Mouse (Mus musculus) midbrain, embryonic 14.5 days (tissue): ENCODE measurements around the gene Nrip3. TPM values are rescaled to one million over a fixed set of nuclear protein-coding genes. Genes with fewer than 3 reads are reported as not detected.
A peak's percentile ranks its signal among the peaks of the same experiment; 100 is the strongest.

ENCODE experiments used
- ATAC-seq: fragments of 200-750 bp; cut with Nextera tagmentation; 2 replicates; pipeline ENCODE4 v1.8.0; 2017; ENCODE audit warnings: moderate number of reproducible peaks, moderate library complexity; ENCODE audit not compliant: low FRiP score, low TSS enrichment
- DNase-seq: peaks from one replicate; pipeline ENCODE4 v3.0.0-alpha.2; 2015
- H3K27ac ChIP-seq: fragments of 300-500 bp; sonication (generic); replicated peaks from 2 replicates; pipeline ENCODE4 v1.5.1; 2014; ENCODE audit warnings: mild to moderate bottlenecking, low read depth, low read length, moderate library complexity
- H3K27me3 ChIP-seq: fragments of 300-500 bp; sonication (generic); 2 replicates; pipeline ENCODE4 v1.6.1; 2014; ENCODE audit warnings: low read length, control low read depth, mixed read lengths; ENCODE audit not compliant: control insufficient read depth, insufficient read depth
- H3K36me3 ChIP-seq: fragments of 300-500 bp; sonication (generic); 2 replicates; pipeline ENCODE4 v1.6.1; 2014; ENCODE audit warnings: low read length, control low read depth; ENCODE audit not compliant: control insufficient read depth, insufficient read depth
- H3K4me1 ChIP-seq: fragments of 300-500 bp; sonication (generic); 2 replicates; pipeline ENCODE4 v1.6.1; 2014; ENCODE audit warnings: mild to moderate bottlenecking, antibody characterized with exemption, low read length, control low read depth; ENCODE audit not compliant: control insufficient read depth, insufficient read depth
- H3K4me2 ChIP-seq: fragments of 300-500 bp; sonication (generic); 2 replicates; pipeline ENCODE4 v1.6.1; 2014; ENCODE audit warnings: mild to moderate bottlenecking, low read length, moderate library complexity
- H3K4me3 ChIP-seq: fragments of 300-500 bp; sonication (generic); replicated peaks from 2 replicates; pipeline ENCODE4 v1.5.1; 2014; ENCODE audit warnings: low read depth, low read length
- H3K9ac ChIP-seq: fragments of 300-500 bp; sonication (generic); replicated peaks from 2 replicates; pipeline ENCODE4 v1.6.1; 2014; ENCODE audit warnings: mild to moderate bottlenecking, low read length, moderate library complexity
- H3K9me3 ChIP-seq: fragments of 300-500 bp; sonication (generic); 2 replicates; pipeline ENCODE4 v1.6.1; 2016; ENCODE audit warnings: low read length, control low read depth, mixed read lengths; ENCODE audit not compliant: control insufficient read depth
- WGBS: fragments of 180-500 bp; shearing (Covaris S2); extraction: QIAGEN DNeasy Blood & Tissue Kit; methylation state at CpG from one replicate; pipeline ENCODE4 v1.1.7; 2014; 5-methylcytosine and 5-hydroxymethylcytosine counted together
- polyA plus RNA-seq: library from polyadenylated mRNA; unstranded; fragments of >200 nt; fragmentation: Nextera tagmentation; extraction: Ambion mirVana; gene quantifications from 2 replicates; pipeline ENCODE4 v1.2.1, GENCODE M21; 2014

Nrip3 gene
- polyA plus RNA-seq, 1 experiment from 2014 or later, result 5.3 TPM

GRCm38 (mm10) chr7:109723697-109724096 is 58.1 kb downstream of the Nrip3 start, which contains the start of gene BC051019:
TSS of gene BC051019 (minus strand) at chr7:109723850.
- ATAC-seq (no peak), DNase-seq (no peak)
- H3K9ac ChIP-seq, result no peak within 1 kb of the TSS
- 91% methylated on average over 5 of the region's 5 CpGs for WGBS
- no peaks in the 10 kb centered on the region for H3K4me1 ChIP-seq
- H3K4me3 ChIP-seq, result no peak within 1 kb of the TSS
- no peaks in the 10 kb centered on the region for H3K27me3 ChIP-seq
- no peak within 1 kb of the TSS for H3K27ac ChIP-seq
- H3K9me3 ChIP-seq, result no peaks in the 10 kb centered on the region
- H3K36me3 ChIP-seq, result no peaks in the 10 kb centered on the region
- no peak within 1 kb of the TSS for H3K4me2 ChIP-seq

- Histone ChIP-seq H3K9ac (no peak overlapping the region), H3K4me1 (no peaks in the 10 kb centered on the region), H3K9me3 (no peaks in the 10 kb centered on the region), H3K36me3 (no peaks in the 10 kb centered on the region), H3K27me3 (no peaks in the 10 kb centered on the region), H3K4me2 (no peak overlapping the region), H3K4me3 (no peak overlapping the region), H3K27ac (no peak overlapping the region)
- DNase-seq (no peak), ATAC-seq (no peak)
- 96% methylated on average over 8 of the region's 8 CpGs for WGBS
Measured at GRCm38 (mm10) chr7:109723114-109723513, 58.7 kb downstream of the Nrip3 start.

- no peaks in the 10 kb centered on the region for H3K27me3 ChIP-seq
- H3K9me3 ChIP-seq, result no peaks in the 10 kb centered on the region
- H3K4me3 ChIP-seq, result no peak overlapping the region
- H3K9ac ChIP-seq, result no peak overlapping the region
- no peaks in the 10 kb centered on the region for H3K36me3 ChIP-seq
- WGBS, result 97% methylated on average over 2 of the region's 2 CpGs
- DNase-seq (no peak), ATAC-seq (no peak)
- H3K4me2 ChIP-seq, result no peak overlapping the region
- H3K27ac ChIP-seq, result no peak overlapping the region
- no peaks in the 10 kb centered on the region for H3K4me1 ChIP-seq
Measured at GRCm38 (mm10) chr7:109722618-109723017, 59.2 kb downstream of the Nrip3 start.

- no peak overlapping the region for H3K4me3 ChIP-seq
- no peaks in the 10 kb centered on the region for H3K9me3 ChIP-seq
- H3K27ac ChIP-seq, result no peak overlapping the region
- DNase-seq (peak; percentile 72), ATAC-seq (no peak)
- no peak overlapping the region for H3K4me2 ChIP-seq
- WGBS, result 63% methylated on average over 9 of the region's 9 CpGs
- no peak overlapping the region for H3K9ac ChIP-seq
- no peaks in the 10 kb centered on the region for H3K4me1 ChIP-seq
- H3K36me3 ChIP-seq, result no peaks in the 10 kb centered on the region
- H3K27me3 ChIP-seq, result no peaks in the 10 kb centered on the region
Measured at GRCm38 (mm10) chr7:109719286-109719685, 62.5 kb downstream of the Nrip3 start.

GRCm38 (mm10) chr7:109713434-109713982 is 68.3 kb downstream of the Nrip3 start:
- 81% methylated on average over 2 of the region's 2 CpGs for WGBS
- DNase-seq, result no peak
- no peak overlapping the region for H3K4me2 ChIP-seq
- no peak overlapping the region for H3K4me3 ChIP-seq
- no peaks in the 10 kb centered on the region for H3K27me3 ChIP-seq
- no peaks in the 10 kb centered on the region for H3K4me1 ChIP-seq
- no peaks in the 10 kb centered on the region for H3K9me3 ChIP-seq
- H3K27ac ChIP-seq, result no peak overlapping the region
- H3K9ac ChIP-seq, result no peak overlapping the region
- ATAC-seq, result no peak
- peaks cover 16% of the 10 kb centered on the region for H3K36me3 ChIP-seq

- Histone ChIP-seq H3K27ac (no peak overlapping the region), H3K9ac (no peak overlapping the region), H3K4me3 (no peak overlapping the region), H3K4me2 (no peak overlapping the region), H3K27me3 (no peaks in the 10 kb centered on the region), H3K4me1 (no peaks in the 10 kb centered on the region), H3K36me3 (peaks cover 18% of the 10 kb centered on the region), H3K9me3 (no peaks in the 10 kb centered on the region)
- no peak for DNase-seq
- no peak for ATAC-seq
- WGBS, result 93% methylated on average over 7 of the region's 7 CpGs
Measured at GRCm38 (mm10) chr7:109712198-109712597, 69.6 kb downstream of the Nrip3 start.

- no peak for DNase-seq
- no peak for ATAC-seq
- Histone ChIP-seq H3K36me3 (peaks cover 18% of the 10 kb centered on the region), H3K27ac (no peak overlapping the region), H3K4me3 (no peak overlapping the region), H3K27me3 (no peaks in the 10 kb centered on the region), H3K4me1 (no peaks in the 10 kb centered on the region), H3K9ac (no peak overlapping the region), H3K9me3 (no peaks in the 10 kb centered on the region), H3K4me2 (no peak overlapping the region)
- 91% methylated on average over 1 of the region's 1 CpGs for WGBS
Measured at GRCm38 (mm10) chr7:109710069-109710468, 71.8 kb downstream of the Nrip3 start.

GRCm38 (mm10) chr7:109708961-109709382 is 72.9 kb downstream of the Nrip3 start:
- no peak overlapping the region for H3K27ac ChIP-seq
- ATAC-seq (no peak), DNase-seq (no peak)
- H3K4me1 ChIP-seq, result no peaks in the 10 kb centered on the region
- no peak overlapping the region for H3K4me3 ChIP-seq
- H3K9ac ChIP-seq, result no peak overlapping the region
- H3K4me2 ChIP-seq, result no peak overlapping the region
- WGBS, result 80% methylated on average over 3 of the region's 3 CpGs
- H3K27me3 ChIP-seq, result no peaks in the 10 kb centered on the region
- peaks cover 18% of the 10 kb centered on the region for H3K36me3 ChIP-seq
- no peaks in the 10 kb centered on the region for H3K9me3 ChIP-seq
